Mouse (Mus musculus): Measurements from ENCODE around the gene Fam161b.

- TF ChIP-seq POLR2A (IDR thresholded peaks at IDR 0.05; ENCODE audit: low read depth, low read length) (no peak), CTCF (IDR thresholded peaks at IDR 0.05; ENCODE audit: borderline replicate concordance, insufficient read depth, low read length) (no peak)
Observed at GRCm38 (mm10) chr12:84316006-84316405, 45.6 kb downstream of the Fam161b start.
